Mouse (Mus musculus): ENCODE results near the gene Rnf180. TPM values are rescaled to one million over a fixed set of nuclear protein-coding genes. Genes with fewer than 3 reads are reported as not detected.

Gene Rnf180
- polyA plus RNA-seq, 1 experiment from 2014 or later: 4.8 TPM

- Histone ChIP-seq H3K27ac (replicated peaks) (no peak overlapping the region), H3K9me3 (replicated peaks) (no peaks in the 10 kb centered on the region), H3K4me3 (no peak overlapping the region), H3K4me1 (no peaks in the 10 kb centered on the region), H3K27me3 (ENCODE audit: low read depth, poor library complexity, severe bottlenecking) (no peaks in the 10 kb centered on the region), H3K36me3 (no peaks in the 10 kb centered on the region)
- DNase-seq (ENCODE audit: low spot score): no peak
- 87% methylated on average over 3 of the region's 3 CpGs for WGBS
Observed at GRCm38 (mm10) chr13:105150006-105150405, 144.6 kb downstream of the Rnf180 start.

GRCm38 (mm10) chr13:105147795-105148418 is 146.7 kb downstream of the Rnf180 start:
- Histone ChIP-seq H3K27me3 (ENCODE audit: low read depth, poor library complexity, severe bottlenecking) (no peaks in the 10 kb centered on the region), H3K9me3 (replicated peaks) (no peaks in the 10 kb centered on the region), H3K36me3 (no peaks in the 10 kb centered on the region), H3K4me1 (no peaks in the 10 kb centered on the region), H3K27ac (replicated peaks) (no peak overlapping the region), H3K4me3 (no peak overlapping the region)
- 65% methylated on average over 4 of the region's 4 CpGs for whole genome bisulfite sequencing
- no peak for DNase-seq (ENCODE audit: low spot score)

GRCm38 (mm10) chr13:105146827-105147226 is 147.8 kb downstream of the Rnf180 start:
- whole genome bisulfite sequencing: 66% methylated on average over 1 of the region's 1 CpGs
- no peaks in the 10 kb centered on the region for H3K36me3 ChIP-seq
- H3K4me1 ChIP-seq: no peaks in the 10 kb centered on the region
- H3K4me3 ChIP-seq: no peak overlapping the region
- no peaks in the 10 kb centered on the region for H3K9me3 ChIP-seq (replicated peaks)
- H3K27ac ChIP-seq (replicated peaks): no peak overlapping the region
- H3K27me3 ChIP-seq (ENCODE audit: low read depth, poor library complexity, severe bottlenecking): no peaks in the 10 kb centered on the region
- DNase-seq (ENCODE audit: low spot score): no peak

GRCm38 (mm10) chr13:105139881-105140280 is 154.7 kb downstream of the Rnf180 start:
- H3K27me3 ChIP-seq (ENCODE audit: low read depth, poor library complexity, severe bottlenecking): no peaks in the 10 kb centered on the region
- H3K4me3 ChIP-seq: no peak overlapping the region
- H3K36me3 ChIP-seq: no peaks in the 10 kb centered on the region
- WGBS: 79% methylated on average over 4 of the region's 4 CpGs
- no peaks in the 10 kb centered on the region for H3K9me3 ChIP-seq (replicated peaks)
- no peaks in the 10 kb centered on the region for H3K4me1 ChIP-seq
- no peak overlapping the region for H3K27ac ChIP-seq (replicated peaks)
- DNase-seq (ENCODE audit: low spot score): no peak

- no peak overlapping the region for H3K4me3 ChIP-seq
- no peaks in the 10 kb centered on the region for H3K9me3 ChIP-seq (replicated peaks)
- WGBS: 75% methylated on average over 5 of the region's 5 CpGs
- no peak for DNase-seq (ENCODE audit: low spot score)
- H3K27ac ChIP-seq (replicated peaks): no peak overlapping the region
- no peaks in the 10 kb centered on the region for H3K4me1 ChIP-seq
- no peaks in the 10 kb centered on the region for H3K36me3 ChIP-seq
- H3K27me3 ChIP-seq (ENCODE audit: low read depth, poor library complexity, severe bottlenecking): no peaks in the 10 kb centered on the region
Observed at GRCm38 (mm10) chr13:105134397-105134796, 160.2 kb downstream of the Rnf180 start.

- Histone ChIP-seq H3K9me3 (replicated peaks) (no peaks in the 10 kb centered on the region), H3K27ac (replicated peaks) (no peak overlapping the region), H3K36me3 (no peaks in the 10 kb centered on the region), H3K4me1 (no peaks in the 10 kb centered on the region), H3K27me3 (ENCODE audit: low read depth, poor library complexity, severe bottlenecking) (no peaks in the 10 kb centered on the region), H3K4me3 (no peak overlapping the region)
- DNase-seq (ENCODE audit: low spot score): no peak
- 90% methylated on average over 2 of the region's 2 CpGs for WGBS
Observed at GRCm38 (mm10) chr13:105132776-105133175, 161.8 kb downstream of the Rnf180 start.

- Histone ChIP-seq H3K27ac (replicated peaks) (no peak overlapping the region), H3K4me3 (no peak overlapping the region), H3K27me3 (ENCODE audit: low read depth, poor library complexity, severe bottlenecking) (no peaks in the 10 kb centered on the region), H3K36me3 (no peaks in the 10 kb centered on the region), H3K4me1 (no peaks in the 10 kb centered on the region), H3K9me3 (replicated peaks) (no peaks in the 10 kb centered on the region)
- WGBS: 84% methylated on average over 6 of the region's 6 CpGs
- no peak for DNase-seq (ENCODE audit: low spot score)
Observed at GRCm38 (mm10) chr13:105132370-105132769, 162.2 kb downstream of the Rnf180 start.

GRCm38 (mm10) chr13:105130080-105130479 is 164.5 kb downstream of the Rnf180 start:
- Histone ChIP-seq H3K9me3 (replicated peaks) (no peaks in the 10 kb centered on the region), H3K36me3 (no peaks in the 10 kb centered on the region), H3K27ac (replicated peaks) (no peak overlapping the region), H3K27me3 (ENCODE audit: low read depth, poor library complexity, severe bottlenecking) (no peaks in the 10 kb centered on the region), H3K4me1 (no peaks in the 10 kb centered on the region), H3K4me3 (no peak overlapping the region)
- no peak for DNase-seq (ENCODE audit: low spot score)
- 92% methylated on average over 6 of the region's 6 CpGs for WGBS

GRCm38 (mm10) chr13:105122092-105122491 is 172.5 kb downstream of the Rnf180 start:
- no peak for DNase-seq (ENCODE audit: low spot score)
- Histone ChIP-seq H3K27me3 (ENCODE audit: low read depth, poor library complexity, severe bottlenecking) (no peaks in the 10 kb centered on the region), H3K9me3 (replicated peaks) (no peaks in the 10 kb centered on the region), H3K4me1 (no peaks in the 10 kb centered on the region), H3K4me3 (no peak overlapping the region), H3K27ac (replicated peaks) (no peak overlapping the region), H3K36me3 (no peaks in the 10 kb centered on the region)
- 91% methylated on average over 3 of the region's 3 CpGs for WGBS

GRCm38 (mm10) chr13:105121617-105122016 is 173.0 kb downstream of the Rnf180 start:
- Histone ChIP-seq H3K36me3 (no peaks in the 10 kb centered on the region), H3K27ac (replicated peaks) (no peak overlapping the region), H3K9me3 (replicated peaks) (no peaks in the 10 kb centered on the region), H3K27me3 (ENCODE audit: low read depth, poor library complexity, severe bottlenecking) (no peaks in the 10 kb centered on the region), H3K4me1 (no peaks in the 10 kb centered on the region), H3K4me3 (no peak overlapping the region)
- DNase-seq (ENCODE audit: low spot score): no peak

- Histone ChIP-seq H3K36me3 (no peaks in the 10 kb centered on the region), H3K27me3 (ENCODE audit: low read depth, poor library complexity, severe bottlenecking) (no peaks in the 10 kb centered on the region), H3K27ac (replicated peaks) (no peak overlapping the region), H3K4me1 (no peaks in the 10 kb centered on the region), H3K9me3 (replicated peaks) (no peaks in the 10 kb centered on the region), H3K4me3 (no peak overlapping the region)
- DNase-seq (ENCODE audit: low spot score): no peak
- WGBS: 93% methylated on average over 6 of the region's 6 CpGs
Observed at GRCm38 (mm10) chr13:105111599-105111998, 183.0 kb downstream of the Rnf180 start.

GRCm38 (mm10) chr13:105104385-105104784 is 190.2 kb downstream of the Rnf180 start:
- no peaks in the 10 kb centered on the region for H3K4me1 ChIP-seq
- no peaks in the 10 kb centered on the region for H3K36me3 ChIP-seq
- no peak overlapping the region for H3K27ac ChIP-seq (replicated peaks)
- no peaks in the 10 kb centered on the region for H3K9me3 ChIP-seq (replicated peaks)
- 86% methylated on average over 2 of the region's 2 CpGs for WGBS
- H3K27me3 ChIP-seq (ENCODE audit: low read depth, poor library complexity, severe bottlenecking): no peaks in the 10 kb centered on the region
- no peak for DNase-seq (ENCODE audit: low spot score)
- H3K4me3 ChIP-seq: no peak overlapping the region

- Histone ChIP-seq H3K9me3 (replicated peaks) (no peaks in the 10 kb centered on the region), H3K27ac (replicated peaks) (no peak overlapping the region), H3K4me1 (peaks cover 6% of the 10 kb centered on the region; the same call in 1 of the 2 replicates), H3K4me3 (no peak overlapping the region), H3K36me3 (no peaks in the 10 kb centered on the region), H3K27me3 (ENCODE audit: low read depth, poor library complexity, severe bottlenecking) (no peaks in the 10 kb centered on the region)
- DNase-seq (ENCODE audit: low spot score): no peak
- WGBS: 78% methylated on average over 4 of the region's 4 CpGs
Observed at GRCm38 (mm10) chr13:105100705-105101104, 193.9 kb downstream of the Rnf180 start.

- no peaks in the 10 kb centered on the region for H3K27me3 ChIP-seq (ENCODE audit: low read depth, poor library complexity, severe bottlenecking)
- no peak overlapping the region for H3K4me3 ChIP-seq
- no peaks in the 10 kb centered on the region for H3K9me3 ChIP-seq (replicated peaks)
- peaks cover 6% of the 10 kb centered on the region; the same call in 1 of the 2 replicates for H3K4me1 ChIP-seq
- DNase-seq (ENCODE audit: low spot score): peak; percentile 19
- H3K27ac ChIP-seq (replicated peaks): no peak overlapping the region
- 79% methylated on average over 2 of the region's 2 CpGs for WGBS
- no peaks in the 10 kb centered on the region for H3K36me3 ChIP-seq
Observed at GRCm38 (mm10) chr13:105096316-105096715, 198.3 kb downstream of the Rnf180 start.

Measured in midbrain, embryonic 10.5 days (tissue).